Mouse (Mus musculus) CD4-positive, CD25-positive, alpha-beta regulatory T cell, adult 4 months (primary cell): ENCODE measurements around the gene R3hdm2. TPM values are rescaled to one million over a fixed set of nuclear protein-coding genes. Genes with fewer than 3 reads are reported as not detected.

Experiments
- ATAC-seq: one replicate; pipeline ENCODE4 v1.8.0; 2017
- polyA plus RNA-seq, 2 experiments: library from polyadenylated mRNA; unstranded; fragments of 100-300 nt; shearing (Covaris generic); gene quantifications; one replicate each; pipeline ENCODE4 v1.2.1; 2017

Gene R3hdm2
- polyA plus RNA-seq, 2 experiments from 2014 or later, result 12.8 to 17.3 TPM

DNA sequence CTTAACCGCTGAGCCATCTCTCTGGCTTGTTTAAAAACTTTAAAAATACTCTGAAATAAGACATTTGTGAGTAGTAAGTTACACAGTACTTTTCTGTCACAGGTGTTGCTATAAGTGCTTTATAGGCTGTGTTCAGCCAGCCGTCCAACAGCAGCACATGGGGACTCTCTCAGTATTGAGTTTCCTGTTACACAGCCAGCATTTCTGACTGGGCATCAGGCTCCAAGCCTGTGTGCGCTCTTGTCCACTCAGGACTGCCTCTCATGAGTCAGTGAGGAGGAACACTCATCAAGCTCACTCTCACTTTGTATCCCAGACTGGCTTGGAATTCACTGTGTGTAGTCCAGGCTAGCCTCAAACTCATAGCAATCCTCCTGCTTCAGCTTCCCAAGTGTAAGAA is 116.0 kb downstream of the R3hdm2 start:
- ATAC-seq, result no peak

DNA sequence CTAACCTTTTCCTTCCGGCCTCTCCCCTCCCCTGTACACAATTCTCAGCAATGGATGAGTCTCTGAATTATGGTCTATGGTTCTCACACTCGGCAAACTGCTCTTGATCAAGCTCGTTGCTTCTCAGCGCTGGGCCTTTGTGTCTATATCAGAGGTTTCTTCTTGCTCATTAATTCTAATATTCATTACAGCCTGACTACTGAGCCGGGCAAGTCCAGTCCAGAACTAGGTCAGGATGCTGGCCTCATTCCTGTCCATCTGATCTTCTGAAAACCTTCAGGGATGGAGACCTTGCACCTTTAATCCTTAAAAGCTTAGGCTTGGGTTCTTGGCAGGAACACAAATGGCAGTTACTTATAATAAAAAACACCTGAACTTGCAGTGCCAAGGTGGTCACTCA is 119.4 kb downstream of the R3hdm2 start:
- ATAC-seq, result no peak

DNA sequence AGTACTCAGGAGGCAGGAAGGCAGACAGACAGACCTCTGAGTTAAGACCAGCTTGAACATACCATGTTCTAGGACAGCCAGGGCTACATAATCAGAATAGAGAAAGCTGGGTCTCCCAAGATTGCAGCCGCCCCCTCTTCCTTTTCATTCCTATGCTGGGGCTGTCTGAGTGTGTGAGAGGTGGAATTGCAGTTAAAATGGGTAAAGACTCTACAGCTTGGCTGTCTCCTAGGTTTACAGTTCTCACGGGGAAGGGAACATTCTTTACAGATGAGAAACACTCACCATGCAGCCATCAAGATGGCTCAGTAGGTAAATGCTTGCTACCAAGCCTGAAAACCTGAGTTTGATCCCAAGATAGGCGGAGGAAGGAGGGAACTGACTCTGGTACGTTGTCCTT is 119.9 kb downstream of the R3hdm2 start:
- ATAC-seq, result no peak

DNA sequence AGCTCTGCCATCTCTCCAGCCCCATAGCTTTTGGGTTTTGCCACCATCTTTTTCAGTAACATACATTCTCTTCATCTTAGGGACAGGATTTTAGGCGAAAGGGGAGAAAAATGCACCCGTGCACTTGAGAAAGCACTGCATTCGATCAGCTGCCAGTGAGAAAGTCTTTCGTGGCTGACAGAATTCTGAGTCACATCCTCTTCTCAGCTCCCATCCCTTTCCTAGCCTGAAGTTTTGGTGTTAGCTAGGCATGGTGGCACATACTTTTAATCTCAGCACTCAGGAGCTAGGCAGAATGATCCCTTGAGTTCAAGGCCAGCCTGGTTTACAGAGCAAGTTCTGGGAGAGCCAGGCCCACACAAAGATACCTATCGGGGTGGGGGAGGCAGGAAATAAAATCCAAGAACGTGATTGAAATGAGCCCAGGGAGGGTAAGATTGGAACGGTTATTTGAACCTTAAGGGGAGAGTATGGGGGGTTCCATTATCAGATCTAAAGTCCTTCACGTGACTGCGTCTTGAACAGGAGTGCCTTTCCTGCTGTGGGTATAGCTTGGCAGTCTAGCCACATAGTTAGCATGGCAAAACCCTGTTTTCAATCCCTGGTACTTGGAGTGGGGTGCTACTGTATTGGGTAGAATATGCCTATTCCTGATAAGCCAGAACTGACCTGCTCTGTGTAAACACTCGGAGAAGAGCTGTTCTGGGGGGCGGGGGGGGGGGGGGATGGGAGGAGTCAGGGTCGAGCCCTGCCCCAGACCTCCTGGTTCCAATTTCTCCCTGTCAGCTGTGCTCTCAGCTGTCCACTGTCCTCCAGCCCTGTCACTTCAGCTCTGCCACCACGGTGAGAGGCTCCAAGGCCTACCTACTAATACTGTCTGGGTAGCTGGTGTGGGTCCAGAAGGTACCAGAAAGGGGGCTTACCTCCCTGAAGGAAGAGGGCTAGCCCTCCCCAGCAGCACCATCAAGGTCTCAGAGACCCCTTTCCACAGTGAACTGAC is 121.1 kb downstream of the R3hdm2 start, which contains the start of gene Stac3:
Gene Stac3 (plus strand): TSS at position 793 of the 1,000 bp plus-strand sequence.
- no peak for ATAC-seq

DNA sequence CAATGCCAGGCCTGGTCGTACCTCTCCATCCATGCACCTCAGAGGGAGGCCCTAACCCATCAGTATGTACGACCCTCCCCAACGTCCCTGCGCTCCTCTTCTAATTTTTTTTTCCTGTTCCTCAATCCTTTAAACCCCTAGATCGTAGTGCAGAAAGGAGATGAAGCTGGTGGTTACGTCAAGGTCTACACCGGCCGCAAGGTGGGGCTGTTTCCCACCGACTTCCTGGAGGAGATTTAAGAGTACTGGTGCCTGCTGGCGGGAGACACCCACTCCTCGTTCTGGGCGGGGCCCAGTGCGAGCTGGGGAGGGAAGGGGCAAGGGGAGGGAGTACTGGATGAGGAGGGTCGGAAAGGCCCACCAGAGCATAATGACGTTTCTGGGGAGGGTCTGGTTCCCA is 128.1 kb downstream of the R3hdm2 start:
- peak; percentile 34 for ATAC-seq

DNA sequence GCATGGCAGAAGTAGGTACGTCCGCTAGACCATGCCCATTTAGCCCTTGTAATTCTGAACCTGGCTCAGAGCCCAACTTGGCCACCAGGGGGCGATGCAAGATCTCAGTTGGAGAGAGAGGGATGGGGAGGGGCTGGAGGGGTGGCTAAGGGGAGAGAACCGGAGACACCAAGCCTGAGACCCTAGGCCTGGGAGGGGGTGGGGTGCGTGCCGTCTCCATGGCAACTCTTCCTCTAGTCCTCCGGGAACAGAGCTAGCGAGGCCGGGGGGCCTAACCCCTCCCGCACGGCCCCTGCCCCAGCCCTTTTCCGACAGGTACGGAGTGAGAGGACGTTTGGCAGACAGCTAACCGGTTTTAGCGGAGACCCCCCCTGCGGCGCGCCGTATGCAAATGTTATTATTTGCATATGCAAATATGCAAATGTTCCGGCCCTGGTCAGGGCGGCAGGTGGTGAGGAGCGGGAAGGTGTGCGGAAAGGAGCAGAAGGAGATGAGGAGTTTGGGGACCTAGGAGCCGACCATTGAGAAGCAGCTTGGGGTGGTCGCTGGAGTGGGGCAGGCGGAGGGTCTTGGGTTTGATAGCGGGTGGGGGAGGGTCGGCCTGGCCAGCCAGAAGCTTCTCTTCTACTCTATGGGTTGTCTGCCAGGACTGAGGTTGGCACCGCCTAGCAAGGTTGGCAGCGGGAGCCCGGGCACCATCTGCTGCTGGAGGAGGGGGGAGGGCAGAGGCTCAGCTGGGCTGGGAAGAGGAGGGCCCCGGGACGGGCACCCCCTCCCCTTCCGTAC is 129.1 kb downstream of the R3hdm2 start:
- peak; percentile 46 for ATAC-seq

DNA sequence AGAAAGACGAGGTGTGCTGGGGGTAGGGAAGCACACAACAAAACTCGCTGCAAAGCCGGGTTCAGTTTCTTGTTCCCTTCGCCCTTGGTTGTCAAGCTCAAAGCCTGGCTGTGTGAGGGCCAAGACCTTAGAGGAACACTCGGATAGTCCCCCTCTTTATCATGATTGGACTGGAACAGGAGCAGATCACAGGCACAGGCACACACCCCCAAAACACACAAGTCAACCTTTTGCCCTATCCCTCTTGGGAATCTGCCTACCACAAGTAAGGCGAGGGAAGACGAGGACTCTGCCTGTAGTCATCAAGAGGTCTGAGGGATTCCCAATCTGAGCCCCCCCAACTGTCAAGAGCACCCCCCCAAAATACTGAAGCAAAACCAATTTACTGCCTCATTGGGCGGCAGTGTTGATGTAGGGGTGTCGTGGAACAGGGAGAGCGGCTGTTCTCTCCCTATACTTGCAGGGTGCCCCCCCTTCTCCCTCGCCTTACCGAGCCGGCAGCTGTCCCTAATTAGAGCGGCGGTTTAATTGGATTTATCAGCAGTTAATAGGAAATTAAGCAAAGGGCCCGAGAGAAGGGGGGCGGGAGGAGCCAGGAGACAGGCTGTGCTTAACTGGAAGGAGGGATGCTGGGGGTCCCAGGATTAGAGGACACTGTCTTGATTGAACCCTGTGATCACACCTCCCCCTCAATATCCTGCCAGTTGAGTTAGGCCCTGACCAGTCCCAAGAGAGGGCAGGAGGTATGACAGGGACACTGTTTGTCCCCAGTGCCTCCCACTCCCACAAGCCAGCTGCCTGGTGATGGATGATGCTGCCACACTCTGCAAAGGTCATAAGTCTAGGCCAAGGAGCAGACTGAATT is 129.9 kb downstream of the R3hdm2 start:
- ATAC-seq, result no peak

DNA sequence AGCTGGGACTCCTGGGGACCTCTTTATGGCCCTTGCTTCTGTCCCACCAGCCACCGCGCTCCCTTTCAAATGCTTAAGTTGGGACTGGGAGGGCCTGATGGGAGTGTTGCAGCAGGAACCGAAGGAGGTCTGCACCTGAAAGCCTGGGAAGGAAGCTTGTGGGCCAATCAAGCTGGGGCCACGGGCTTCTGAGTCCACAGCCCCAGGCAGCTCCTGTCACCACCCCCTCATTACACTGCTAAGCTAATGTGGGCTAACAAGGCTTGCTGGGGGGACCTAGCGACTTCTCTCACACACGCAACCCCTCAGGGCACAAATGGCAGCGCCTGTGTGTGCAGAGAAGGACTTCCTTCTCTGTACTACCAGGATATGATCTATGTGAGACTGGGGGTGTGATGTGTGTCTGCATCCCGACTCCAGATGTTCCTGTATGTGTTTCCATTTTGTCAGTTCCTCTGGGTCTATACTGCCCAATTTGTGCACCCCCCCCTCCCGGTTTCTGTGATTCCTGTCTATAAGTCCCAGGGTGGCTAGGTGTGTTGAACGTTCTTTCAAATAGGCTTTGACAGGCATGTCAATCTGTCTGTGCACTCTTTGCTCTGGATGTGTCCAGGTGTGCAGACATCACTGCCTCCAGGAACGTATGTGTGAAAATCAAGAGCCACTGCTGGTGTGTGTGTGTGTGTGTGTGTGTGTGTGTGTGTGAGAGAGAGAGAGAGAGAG is 130.9 kb downstream of the R3hdm2 start:
- ATAC-seq, result no peak

DNA sequence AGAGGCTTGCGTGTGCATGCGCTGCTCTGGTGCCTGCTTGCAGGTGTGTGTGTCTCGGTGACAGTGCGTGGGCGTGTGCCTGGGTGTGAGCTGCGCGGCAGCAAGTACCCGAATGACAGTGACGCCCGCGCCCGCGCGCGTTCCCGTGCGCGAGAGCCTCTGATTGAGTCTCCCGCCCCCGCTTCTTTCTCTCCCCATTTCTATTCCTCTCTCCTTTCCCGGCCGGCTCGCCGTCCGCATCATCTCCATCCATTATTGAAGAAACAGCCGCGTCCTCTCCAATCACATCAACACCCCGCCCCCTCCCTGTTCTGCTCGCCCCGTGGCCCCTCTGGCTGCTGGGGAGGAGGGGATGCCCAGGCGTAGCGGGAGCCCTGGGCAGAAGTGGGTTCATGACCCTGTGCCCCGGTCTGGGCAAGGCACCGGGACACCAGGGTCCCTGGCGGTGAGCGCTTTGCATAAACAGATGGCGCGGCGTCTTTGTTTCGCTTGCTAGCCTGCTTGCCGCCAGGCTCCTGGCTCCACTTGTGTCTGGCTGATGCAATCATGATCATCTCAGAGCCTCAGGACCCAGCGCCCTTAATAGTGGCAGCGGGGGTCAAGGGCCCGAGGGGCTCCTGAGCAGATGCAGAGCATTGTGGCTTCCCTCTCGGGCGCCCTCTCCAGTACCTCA is 131.6 kb downstream of the R3hdm2 start:
- peak; percentile 19 for ATAC-seq

DNA sequence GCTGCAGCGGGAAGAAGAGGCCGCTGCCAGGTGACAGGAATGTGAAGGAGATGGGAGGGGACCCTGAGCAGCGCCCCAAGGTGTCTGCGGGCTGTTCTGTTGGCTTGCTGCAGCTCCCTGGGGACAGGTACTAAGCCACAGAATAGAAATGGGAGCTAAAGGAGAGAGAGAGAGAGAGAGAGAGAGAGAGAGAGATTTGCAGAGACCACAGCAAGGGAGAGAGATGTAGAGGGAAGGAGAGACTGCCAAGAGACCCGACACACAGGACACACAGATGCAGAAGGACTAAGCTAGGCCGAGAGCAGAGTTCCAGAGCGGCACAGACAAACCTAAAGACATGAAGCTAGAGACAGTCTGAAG is 132.2 kb downstream of the R3hdm2 start:
- ATAC-seq, result no peak

DNA sequence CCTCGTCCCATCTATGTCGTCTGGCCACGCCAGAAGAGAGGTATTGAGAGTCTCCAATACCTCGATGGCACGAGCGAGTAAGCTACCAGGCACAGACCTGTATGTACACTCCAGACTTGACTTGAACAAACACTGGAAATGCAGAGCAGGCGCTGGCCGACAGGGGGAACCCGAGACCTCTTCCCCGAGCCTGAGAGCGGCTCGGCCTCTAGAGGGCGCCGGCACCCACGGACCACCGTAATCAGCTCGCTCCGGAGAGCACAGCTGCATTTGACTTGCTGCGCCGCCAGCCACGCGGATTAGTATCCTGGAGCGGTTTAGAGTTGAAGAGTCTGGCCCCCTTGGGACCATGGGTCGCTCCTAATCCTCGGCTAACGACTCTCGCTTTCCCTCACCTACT is 132.7 kb downstream of the R3hdm2 start:
- ATAC-seq, result peak; percentile 80

DNA sequence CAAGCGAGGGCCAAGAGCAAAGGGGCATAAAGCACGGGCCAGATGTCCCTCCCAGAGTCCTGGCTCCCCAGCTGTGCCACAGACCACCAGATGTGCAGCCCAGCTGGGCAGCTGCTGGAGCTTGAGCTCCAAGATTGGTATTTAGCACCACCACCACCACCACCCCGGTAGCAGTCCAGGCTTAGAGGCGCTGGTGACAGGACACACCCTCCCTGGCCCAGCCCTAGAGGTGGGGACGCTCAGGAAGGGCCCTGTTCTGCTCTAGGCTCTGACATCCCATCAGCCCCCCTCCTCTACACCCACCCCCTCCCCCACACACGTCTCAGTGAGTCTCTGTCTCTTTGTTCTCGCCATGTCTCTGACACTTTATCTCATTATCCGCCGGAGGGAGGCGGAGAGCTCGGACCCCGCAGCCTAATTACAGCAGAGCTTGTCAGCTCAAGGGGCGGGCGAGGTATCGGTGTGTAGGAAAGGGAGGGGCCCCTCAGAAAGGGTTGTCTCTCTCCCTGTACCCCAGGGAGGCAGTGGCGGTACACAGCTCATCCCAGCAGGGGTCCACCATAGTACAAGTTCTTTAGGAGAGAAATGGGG is 133.5 kb downstream of the R3hdm2 start:
- no peak for ATAC-seq

DNA sequence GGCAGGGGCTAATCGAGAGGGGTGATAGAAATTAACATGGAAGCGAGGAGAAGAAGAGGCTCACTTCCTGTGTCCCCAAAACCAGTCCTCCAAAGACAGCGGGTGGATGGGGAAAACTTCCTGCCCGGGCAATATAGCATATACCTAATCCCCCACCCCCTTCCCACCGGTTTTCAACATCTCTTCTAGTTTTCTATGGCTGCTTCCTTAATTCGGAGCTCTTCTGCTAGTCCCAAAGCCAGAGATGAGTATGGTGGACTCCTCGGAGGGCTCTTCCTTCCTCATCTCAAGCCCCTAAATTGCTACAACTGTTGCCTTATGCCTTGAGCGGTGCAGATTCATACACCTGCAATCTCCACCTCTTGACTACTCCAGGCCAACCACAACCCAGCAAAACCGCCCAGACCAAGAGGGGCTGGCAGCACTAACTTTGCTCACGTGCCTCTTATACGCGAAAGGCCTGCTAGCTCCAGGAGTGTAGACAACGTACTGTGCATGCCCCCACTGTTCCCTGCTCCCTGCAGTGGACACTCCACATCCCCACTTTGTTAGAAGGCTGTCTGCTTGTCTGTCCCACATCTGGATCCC is 134.1 kb downstream of the R3hdm2 start:
- ATAC-seq, result no peak

DNA sequence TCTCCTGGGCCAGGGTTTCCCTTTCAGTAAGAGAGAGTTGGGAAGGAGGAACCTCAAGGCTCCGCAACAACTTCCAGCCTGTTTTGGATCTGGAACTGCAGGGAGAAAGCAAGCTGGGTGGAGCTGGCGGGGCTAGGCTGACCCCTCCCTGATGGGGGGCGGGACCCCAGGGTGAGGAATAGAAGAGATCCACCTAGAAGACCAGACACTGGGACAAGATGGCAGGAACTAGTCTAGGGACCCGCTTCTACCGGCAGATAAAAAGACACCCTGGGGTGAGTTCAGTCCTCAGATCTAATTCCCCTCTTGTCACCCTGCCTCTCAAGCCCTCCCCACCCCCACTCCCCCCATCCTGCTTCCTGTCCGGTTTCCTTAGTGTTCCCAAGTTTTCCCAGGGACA is 134.6 kb downstream of the R3hdm2 start, which contains the start of gene Ndufa4l2:
Gene Ndufa4l2 (plus strand): TSS at position 204 of the 400 bp plus-strand sequence.
- no peak for ATAC-seq

DNA sequence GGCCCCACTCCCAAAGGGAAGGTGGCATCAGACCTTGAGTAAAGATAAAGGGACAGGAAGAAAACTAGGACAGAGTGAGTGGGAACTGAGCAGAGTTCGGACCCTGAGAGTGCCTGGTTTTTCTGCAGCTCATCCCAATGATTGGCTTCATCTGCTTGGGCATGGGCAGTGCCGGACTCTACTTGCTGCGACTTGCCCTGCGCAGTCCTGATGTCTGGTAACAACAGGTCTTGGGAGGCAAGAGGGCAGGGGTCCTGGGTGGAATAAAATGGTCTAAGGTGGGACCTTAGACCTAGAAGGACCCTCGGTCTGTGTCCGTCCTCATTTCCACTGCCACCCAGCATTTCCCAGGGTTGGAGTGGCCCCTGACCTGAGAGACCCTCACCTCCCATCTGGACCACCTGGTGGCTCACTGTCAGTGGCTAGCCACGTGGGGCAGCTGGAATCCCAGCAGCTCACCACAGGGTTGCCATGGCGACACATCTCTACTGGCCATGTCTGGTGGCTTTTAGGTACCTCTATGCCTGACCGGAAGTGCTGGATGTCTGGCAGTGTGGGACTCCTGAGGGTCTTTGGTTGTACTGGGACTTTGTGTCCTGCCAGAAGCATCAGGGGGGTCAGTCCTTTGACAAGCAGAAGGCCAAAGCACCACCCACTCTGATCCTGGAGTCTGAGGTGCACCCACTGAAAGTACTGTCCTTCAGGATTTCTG is 135.3 kb downstream of the R3hdm2 start:
- no peak for ATAC-seq

DNA sequence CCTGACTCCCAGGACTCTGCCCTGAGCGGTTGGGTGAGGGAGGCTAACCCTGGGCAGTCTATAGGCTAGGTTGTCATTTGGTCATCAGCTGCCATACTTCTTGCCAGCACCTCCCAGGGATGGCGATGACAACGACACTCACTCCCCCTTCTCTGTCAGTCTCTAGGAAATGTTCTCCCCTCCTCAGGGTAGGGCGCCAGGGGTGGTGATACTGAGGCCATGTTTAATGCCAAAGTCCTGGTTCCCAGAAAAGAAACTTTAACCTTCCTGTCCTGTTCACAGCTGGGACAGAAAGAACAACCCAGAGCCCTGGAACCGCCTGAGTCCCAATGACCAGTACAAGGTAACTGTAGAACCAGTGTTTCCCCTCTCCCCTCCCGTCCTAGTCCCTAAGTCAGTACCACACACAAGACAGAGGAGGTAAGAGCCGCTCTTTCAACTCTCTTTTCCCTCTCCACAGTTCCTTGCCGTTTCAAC is 135.9 kb downstream of the R3hdm2 start:
- ATAC-seq, result no peak

DNA sequence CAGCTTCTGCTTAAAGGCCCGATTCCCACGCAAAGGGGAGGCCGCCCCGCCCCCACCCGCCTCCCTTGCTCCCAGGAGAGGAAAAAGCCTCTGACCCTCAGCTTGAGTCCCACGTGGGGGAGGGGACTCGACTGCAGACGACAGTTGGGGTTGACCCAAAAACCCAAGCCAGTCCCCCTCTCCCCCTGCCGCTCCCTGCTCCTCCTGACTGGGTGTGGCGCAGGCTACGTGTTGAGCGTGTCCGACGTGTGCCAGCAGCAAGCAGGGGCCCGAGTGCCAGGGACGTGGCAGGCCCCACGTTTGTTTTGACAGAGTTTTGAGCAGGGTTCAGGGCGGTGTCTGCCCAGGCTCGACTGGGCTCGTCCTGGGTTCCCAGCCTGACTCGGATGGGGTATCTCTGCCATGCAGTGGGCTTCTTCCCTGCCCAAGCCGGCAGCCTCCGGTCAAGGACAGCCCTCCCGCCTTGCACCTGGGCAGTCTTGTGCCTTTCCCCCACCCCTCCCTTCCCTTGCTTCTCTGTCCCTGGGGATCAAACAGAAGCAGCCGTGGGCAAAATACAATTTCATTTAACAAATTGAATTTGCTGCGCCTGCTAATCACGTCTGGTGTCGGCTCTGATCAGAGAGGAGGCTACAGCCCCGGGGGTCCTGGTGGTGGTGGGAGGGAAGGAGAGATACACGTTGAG is 136.6 kb downstream of the R3hdm2 start:
- no peak for ATAC-seq

DNA sequence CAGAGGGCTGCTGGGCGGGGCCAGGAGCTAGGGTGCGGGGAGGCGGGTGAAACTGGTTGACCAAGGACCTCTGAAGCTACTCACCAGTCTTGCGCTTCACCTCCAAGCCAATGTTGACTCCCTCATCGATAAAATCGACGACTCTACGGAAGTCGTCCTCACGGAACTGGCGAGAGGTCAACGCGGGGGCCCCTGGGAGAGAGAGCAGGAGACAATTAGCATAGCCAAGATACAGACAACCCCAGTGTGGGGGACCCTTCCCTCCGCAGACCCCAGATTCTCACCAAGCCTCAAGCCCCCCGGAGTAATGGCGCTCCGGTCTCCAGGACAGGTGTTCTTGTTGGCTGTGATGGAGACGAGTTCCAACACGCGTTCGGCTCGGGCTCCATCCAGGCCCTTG is 137.8 kb downstream of the R3hdm2 start:
- ATAC-seq, result no peak
